Mouse (Mus musculus): ENCODE measurements around the gene Gdf15.
A peak's percentile ranks its signal among the peaks of the same experiment; 100 is the strongest.

GRCm38 (mm10) chr8:70658897-70659603 lies 26.8 kb upstream of the Gdf15 start:
- TF ChIP-seq POLR2A (IDR thresholded peaks at IDR 0.05; ENCODE audit: insufficient read depth, low read length), result peak; percentile 86
- TF ChIP-seq CTCF (IDR thresholded peaks at IDR 0.05; ENCODE audit: low read depth, low read length), result no peak
